Mouse (Mus musculus) CH12.LX (cell line): ENCODE data around the gene Card11.

Experiments used
- MAFK ChIP-seq: IDR thresholded peaks from 2 replicates; pipeline ENCODE4 v1.6.1; 2011; ENCODE audit warnings: low read length, improper control_type of control experiment; ENCODE audit not compliant: insufficient replicate concordance
- TCF12 ChIP-seq: IDR thresholded peaks from 2 replicates; pipeline ENCODE4 v1.6.1; 2014; ENCODE audit warnings: low read depth, mild to moderate bottlenecking, inconsistent platforms, low read length, improper control_type of control experiment

DNA sequence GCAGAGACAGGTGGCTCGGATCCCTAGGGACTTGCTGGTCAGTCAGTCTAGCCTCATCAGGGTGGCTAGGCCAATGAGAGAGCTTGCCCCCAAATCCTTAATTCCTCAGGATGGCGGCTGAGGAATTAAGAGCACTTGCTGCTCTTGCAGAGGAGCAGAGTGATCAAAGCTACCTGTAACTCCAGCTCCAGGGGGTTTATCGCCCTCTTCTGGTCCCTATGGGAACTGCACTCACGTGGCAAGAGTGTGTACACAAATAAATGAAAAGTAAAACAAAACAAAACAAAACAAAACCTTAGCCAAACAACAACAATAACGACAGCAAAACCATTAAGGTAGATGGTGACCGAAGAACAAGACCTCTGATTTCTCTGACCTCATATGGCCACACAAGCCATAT is 121.7 kb downstream of the Card11 start:
- TF ChIP-seq TCF12 (no peak), MAFK (no peak)
